Mouse (Mus musculus) neural tube, embryonic 14.5 days (tissue): Measurements from ENCODE around the gene Tmem185b. TPM values are rescaled to one million over a fixed set of nuclear protein-coding genes. Genes with fewer than 3 reads are reported as not detected.

Experiments
- ATAC-seq: fragments of 200-750 bp; cut with Nextera tagmentation; 2 replicates; pipeline ENCODE4 v1.8.0; 2017; ENCODE audit warnings: low read depth, mild to moderate bottlenecking, moderate TSS enrichment, moderate library complexity
- H3K27ac ChIP-seq: fragments of 300-500 bp; sonication (generic); 2 replicates; pipeline ENCODE4 v1.5.1; 2014; ENCODE audit warnings: low read depth, mild to moderate bottlenecking, control low read depth, low read length, moderate library complexity, mixed read lengths
- H3K27me3 ChIP-seq: fragments of 300-500 bp; sonication (generic); 2 replicates; pipeline ENCODE4 v1.6.1; 2014; ENCODE audit warnings: low read length; ENCODE audit not compliant: control insufficient read depth, insufficient read depth
- H3K36me3 ChIP-seq: fragments of 300-500 bp; sonication (generic); 2 replicates; pipeline ENCODE4 v1.6.1; 2014; ENCODE audit warnings: low read length, mixed read lengths; ENCODE audit not compliant: control insufficient read depth, insufficient read depth
- H3K4me1 ChIP-seq: fragments of 300-500 bp; sonication (generic); 2 replicates; pipeline ENCODE4 v1.6.1; 2014; ENCODE audit warnings: low read length; ENCODE audit not compliant: control insufficient read depth, insufficient read depth
- H3K4me2 ChIP-seq: fragments of 300-500 bp; sonication (generic); 2 replicates; pipeline ENCODE4 v1.6.1; 2014; ENCODE audit warnings: mild to moderate bottlenecking, low read depth, low read length, control low read depth
- H3K4me3 ChIP-seq: fragments of 300-500 bp; sonication (generic); 2 replicates; pipeline ENCODE4 v1.5.1; 2014; ENCODE audit warnings: low read depth, low read length, control low read depth, mixed read lengths
- H3K9ac ChIP-seq: fragments of 300-500 bp; sonication (generic); replicated peaks from 2 replicates; pipeline ENCODE4 v1.6.1; 2014; ENCODE audit warnings: low read depth, mild to moderate bottlenecking, control low read depth, low read length, mixed read lengths
- H3K9me3 ChIP-seq: fragments of 300-500 bp; sonication (generic); 2 replicates; pipeline ENCODE4 v1.6.1; 2016; ENCODE audit warnings: low read length; ENCODE audit not compliant: control insufficient read depth
- WGBS: fragments of 180-500 bp; shearing (Covaris S2); extraction: QIAGEN DNeasy Blood & Tissue Kit; methylation state at CpG from one replicate; pipeline ENCODE4 v1.1.7; 2014; 5-methylcytosine and 5-hydroxymethylcytosine counted together
- polyA plus RNA-seq: library from polyadenylated mRNA; unstranded; fragments of >200 nt; fragmentation: Nextera tagmentation; extraction: Ambion mirVana; gene quantifications from 2 replicates; pipeline ENCODE4 v1.2.1, GENCODE M21; 2014

Tmem185b gene
- polyA plus RNA-seq, 1 experiment from 2014 or later, result 15.2 TPM

DNA sequence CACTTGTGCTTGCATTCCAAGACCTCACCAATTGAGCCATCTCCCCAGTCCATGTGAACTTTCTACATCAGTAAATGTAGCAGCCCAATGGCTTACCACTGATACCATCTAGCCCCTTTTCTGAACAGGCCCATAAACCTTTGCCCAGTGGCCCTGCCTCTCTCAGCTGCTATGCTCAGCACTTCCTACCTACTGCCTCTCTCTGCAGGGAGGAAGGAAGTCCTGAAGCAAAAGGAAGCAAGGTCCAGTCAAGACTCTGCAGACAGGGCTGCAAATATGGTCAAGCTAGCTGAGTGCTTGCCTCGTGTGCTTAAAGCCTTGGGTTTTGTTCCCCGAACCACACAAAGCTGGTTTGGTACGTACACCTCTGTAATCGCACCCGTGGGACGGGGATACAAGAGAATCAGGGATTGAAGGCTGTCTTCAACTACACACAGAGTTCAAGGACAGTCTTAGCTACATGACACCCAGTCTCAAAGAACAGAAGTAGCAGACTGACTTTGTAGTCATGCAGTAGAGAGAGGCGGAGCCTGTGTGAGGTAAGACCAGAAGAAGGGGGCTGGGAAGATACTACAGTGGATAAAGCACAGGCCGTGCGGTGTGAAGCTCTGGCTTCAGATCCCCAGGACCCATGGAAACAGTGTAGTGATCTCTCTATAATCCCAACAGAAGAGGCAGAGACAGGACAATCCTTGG is 27.3 kb upstream of the Tmem185b start:
- no peak for ATAC-seq
- 86% methylated on average over 9 of the region's 9 CpGs for WGBS
- H3K27me3 ChIP-seq, result no peaks in the 10 kb centered on the region

DNA sequence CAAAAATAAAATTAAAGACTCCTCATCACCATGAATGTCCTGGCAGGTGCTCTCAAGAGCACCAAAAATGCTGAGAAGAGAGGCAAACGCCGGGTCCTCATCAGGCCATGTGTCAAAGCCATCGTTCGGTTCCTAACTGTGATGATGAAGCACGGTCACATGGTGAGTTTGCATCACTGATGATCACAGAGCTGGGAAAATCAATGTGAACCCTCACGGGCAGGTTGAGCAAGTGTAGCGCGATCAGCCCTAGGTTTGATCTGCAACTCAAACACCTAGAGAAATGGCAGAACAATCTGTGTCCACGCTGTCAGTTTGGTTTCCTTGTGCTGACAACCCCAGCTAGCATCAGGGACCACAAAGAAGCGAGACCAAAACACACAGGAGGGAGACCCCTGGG is 26.5 kb upstream of the Tmem185b start:
- H3K4me3 ChIP-seq, result no peak overlapping the region
- H3K4me2 ChIP-seq, result no peak overlapping the region
- 0 out of 2 replicates have a peak, but pooled peaks cover 5% of the 10 kb centered on the region for H3K4me1 ChIP-seq
- no peaks in the 10 kb centered on the region for H3K27me3 ChIP-seq
- no peaks in the 10 kb centered on the region for H3K9me3 ChIP-seq
- no peak overlapping the region for H3K27ac ChIP-seq
- ATAC-seq, result no peak
- no peaks in the 10 kb centered on the region for H3K36me3 ChIP-seq
- 92% methylated on average over 10 of the region's 10 CpGs for WGBS
- H3K9ac ChIP-seq, result no peak overlapping the region

More for the DNA sequence above, 27.3 kb upstream of the Tmem185b start:
- no peak overlapping the region for H3K9ac ChIP-seq
- no peak overlapping the region for H3K4me2 ChIP-seq
- H3K9me3 ChIP-seq, result no peaks in the 10 kb centered on the region
- no peaks in the 10 kb centered on the region for H3K36me3 ChIP-seq
- H3K27ac ChIP-seq, result no peak overlapping the region
- no peak overlapping the region for H3K4me3 ChIP-seq
- H3K4me1 ChIP-seq, result 0 out of 2 replicates have a peak, but pooled peaks cover 5% of the 10 kb centered on the region

DNA sequence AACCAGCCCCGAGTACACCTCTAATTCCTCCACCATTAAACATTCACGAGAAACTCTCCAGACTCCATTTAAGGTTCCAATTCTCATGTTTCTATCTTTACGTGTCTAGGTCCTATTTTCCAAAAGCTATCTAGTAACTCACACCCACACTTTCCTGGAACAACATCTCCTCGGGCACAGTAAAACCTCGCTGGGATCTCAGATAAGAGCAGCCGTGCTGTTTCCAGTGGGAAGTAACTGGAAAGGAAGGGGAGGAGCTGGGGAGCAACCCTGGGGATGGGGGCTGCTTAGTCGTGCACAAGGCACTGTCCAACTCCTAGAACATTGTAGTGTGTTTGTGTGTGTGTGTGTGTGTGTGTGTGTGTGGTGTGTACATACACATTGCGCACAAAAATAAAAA is 24.1 kb upstream of the Tmem185b start:
- WGBS, result 86% methylated on average over 8 of the region's 8 CpGs
- Histone ChIP-seq H3K4me3 (no peak overlapping the region), H3K4me2 (no peak overlapping the region), H3K9me3 (no peaks in the 10 kb centered on the region), H3K27ac (no peak overlapping the region), H3K36me3 (no peaks in the 10 kb centered on the region), H3K4me1 (peaks cover 12% of the 10 kb centered on the region; the same call in 1 of the 2 replicates), H3K9ac (no peak overlapping the region), H3K27me3 (no peaks in the 10 kb centered on the region)
- ATAC-seq, result no peak

DNA sequence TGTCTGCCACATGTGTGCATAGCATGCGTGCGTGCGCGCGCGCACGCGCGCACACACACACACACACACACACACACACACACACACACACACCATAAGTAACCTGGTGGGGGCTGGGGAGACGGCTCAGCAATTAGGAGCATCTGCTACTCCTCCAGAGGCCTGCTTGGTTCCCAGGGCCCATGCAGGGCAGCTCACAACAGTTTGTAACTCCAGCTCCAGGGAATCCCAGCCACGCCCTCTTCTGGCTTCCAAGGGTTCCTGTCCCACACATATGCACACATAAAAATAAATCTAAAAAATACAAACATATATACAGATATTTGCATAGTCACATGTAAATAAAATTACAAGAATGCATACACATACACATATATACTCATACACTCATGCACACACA is 23.2 kb upstream of the Tmem185b start:
- Histone ChIP-seq H3K36me3 (no peaks in the 10 kb centered on the region), H3K4me1 (peaks cover 12% of the 10 kb centered on the region; the same call in 1 of the 2 replicates), H3K4me2 (peak overlapping the region; percentile 73; the same call in 1 of the 2 replicates), H3K27ac (no peak overlapping the region), H3K9ac (no peak overlapping the region), H3K4me3 (no peak overlapping the region; the same call in 1 of the 2 replicates), H3K9me3 (no peaks in the 10 kb centered on the region), H3K27me3 (no peaks in the 10 kb centered on the region)
- WGBS, result 92% methylated on average over 11 of the region's 11 CpGs
- no peak for ATAC-seq

DNA sequence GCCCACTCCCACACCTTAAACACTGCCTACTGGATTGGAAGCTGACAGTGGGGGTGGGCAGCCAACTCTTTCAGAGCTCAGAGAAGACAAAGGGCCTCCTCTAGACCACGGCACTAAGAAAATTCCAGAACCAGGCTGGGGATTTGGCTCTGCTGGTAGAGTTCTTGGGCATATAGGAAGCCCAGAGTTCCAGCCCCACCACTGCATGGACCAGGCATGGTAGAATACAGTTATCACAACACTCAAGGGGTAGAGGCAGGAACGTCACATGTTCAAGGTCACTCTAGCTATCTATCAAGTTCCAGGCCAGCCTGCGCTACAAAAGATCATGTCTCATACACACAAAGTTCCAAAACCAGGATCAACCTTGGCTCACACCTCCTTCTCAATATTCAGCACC is 22.8 kb upstream of the Tmem185b start:
- 79% methylated on average over 3 of the region's 3 CpGs for WGBS
- no peak for ATAC-seq

DNA sequence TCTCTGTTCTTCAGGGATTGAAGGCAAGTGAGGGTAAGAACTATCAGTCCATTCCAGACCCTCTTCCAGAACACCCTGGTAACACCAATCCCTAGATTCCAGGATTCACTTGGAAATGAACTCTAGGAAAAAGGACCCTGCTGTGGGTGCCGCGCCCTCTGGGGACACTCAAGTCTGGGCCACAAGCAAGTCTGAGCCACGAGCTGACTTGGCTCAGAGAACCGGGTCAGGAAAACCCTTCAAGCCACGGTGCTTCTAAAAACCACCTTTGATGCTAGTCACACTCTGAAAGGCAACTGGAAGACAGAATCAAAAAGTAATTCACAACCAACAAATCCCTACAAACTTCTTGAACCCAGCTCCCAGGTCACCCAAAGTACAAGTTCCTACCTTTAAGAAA is 22.2 kb upstream of the Tmem185b start:
- Histone ChIP-seq H3K27ac (no peak overlapping the region), H3K9ac (peak overlapping the region; percentile 71; the same call in 1 of the 2 replicates), H3K27me3 (no peaks in the 10 kb centered on the region), H3K4me2 (peak overlapping the region; percentile 73), H3K36me3 (no peaks in the 10 kb centered on the region), H3K9me3 (no peaks in the 10 kb centered on the region), H3K4me3 (peak overlapping the region; percentile 75), H3K4me1 (peaks cover 12% of the 10 kb centered on the region; the same call in 1 of the 2 replicates)
- 24% methylated on average over 5 of the region's 5 CpGs for WGBS
- no peak for ATAC-seq

More for the DNA sequence above, 22.8 kb upstream of the Tmem185b start:
- no peaks in the 10 kb centered on the region for H3K36me3 ChIP-seq
- no peak overlapping the region for H3K9ac ChIP-seq
- H3K4me3 ChIP-seq, result peak overlapping the region; percentile 10; the same call in 1 of the 2 replicates
- no peaks in the 10 kb centered on the region for H3K27me3 ChIP-seq
- no peak overlapping the region for H3K27ac ChIP-seq
- H3K4me1 ChIP-seq, result peaks cover 12% of the 10 kb centered on the region; the same call in 1 of the 2 replicates
- H3K9me3 ChIP-seq, result no peaks in the 10 kb centered on the region
- H3K4me2 ChIP-seq, result peak overlapping the region; percentile 73; the same call in 1 of the 2 replicates

DNA sequence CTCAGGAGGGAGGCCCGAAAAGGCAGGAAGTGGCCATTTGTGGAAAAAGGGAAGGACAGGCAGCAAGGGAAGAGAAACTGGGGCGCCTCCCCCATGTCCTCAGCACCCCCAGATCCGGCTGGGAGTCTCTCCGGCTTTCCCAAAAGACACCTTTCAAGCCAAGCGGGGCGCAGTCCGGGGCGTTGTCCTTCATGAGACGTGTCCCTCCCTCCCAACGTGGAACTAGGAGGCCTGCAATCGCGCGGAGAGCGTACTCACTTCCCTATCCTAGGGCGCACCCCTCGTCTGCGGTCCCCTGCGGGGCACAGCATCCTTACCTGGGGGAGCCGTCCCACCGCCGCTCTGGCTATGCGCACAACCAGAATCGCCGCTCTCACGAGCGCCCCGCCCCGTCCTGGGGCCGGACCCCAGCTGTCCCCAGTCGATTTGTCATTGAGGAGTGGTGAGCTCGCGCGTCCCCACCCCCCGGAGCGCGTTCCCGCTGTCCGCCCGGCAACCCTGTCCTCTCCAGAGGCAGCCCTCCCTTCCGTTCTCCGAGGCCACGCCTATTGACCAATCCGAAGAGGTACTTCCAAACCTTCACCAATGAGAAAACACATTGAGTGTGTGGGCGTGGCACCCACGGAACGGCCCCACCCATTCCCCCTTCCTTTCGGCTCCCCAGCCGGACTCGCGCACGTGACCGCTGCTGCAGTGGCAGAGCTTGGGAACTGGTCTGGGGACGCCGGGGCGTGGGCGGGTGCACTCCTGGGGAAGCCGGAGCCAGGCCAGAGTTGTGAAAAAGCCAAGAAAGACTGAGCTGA is 21.5 kb upstream of the Tmem185b start, which contains the start of gene Ralb:
Gene Ralb, minus strand, starts transcription at position 535 of the 803 bp plus-strand sequence.
- Histone ChIP-seq H3K27me3 (no peaks in the 10 kb centered on the region), H3K27ac (peak within 1 kb of the TSS; percentile 62), H3K9ac (peak within 1 kb of the TSS; percentile 71), H3K36me3 (no peaks in the 10 kb centered on the region), H3K4me2 (peak within 1 kb of the TSS; percentile 73), H3K4me3 (peak within 1 kb of the TSS; percentile 75), H3K9me3 (no peaks in the 10 kb centered on the region), H3K4me1 (peaks cover 12% of the 10 kb centered on the region; the same call in 1 of the 2 replicates)
- ATAC-seq, result peak; percentile 98
- WGBS, result under 1% methylated on average over 57 of the region's 57 CpGs

DNA sequence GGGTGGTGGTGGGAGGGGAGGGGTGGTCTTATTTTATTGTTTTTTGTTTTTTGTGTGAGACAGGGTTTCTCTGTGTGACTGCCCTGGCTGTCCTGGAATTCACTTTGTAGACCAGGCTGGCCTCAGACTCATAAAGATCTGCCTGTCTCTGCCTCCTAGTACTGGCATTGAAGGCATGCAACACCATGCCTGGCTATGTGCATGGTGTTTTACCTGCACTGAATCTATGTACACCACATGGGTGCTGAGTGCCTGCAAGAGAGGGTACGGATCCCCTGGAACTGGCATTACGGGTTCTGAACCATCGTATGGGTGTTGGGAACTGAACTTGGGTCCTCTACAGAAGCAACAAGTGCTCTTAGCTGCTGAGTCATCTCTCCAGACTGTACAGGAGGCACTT is 20.0 kb upstream of the Tmem185b start:
- no peaks in the 10 kb centered on the region for H3K27me3 ChIP-seq
- H3K9ac ChIP-seq, result no peak overlapping the region
- H3K9me3 ChIP-seq, result no peaks in the 10 kb centered on the region
- 98% methylated on average over 3 of the region's 3 CpGs for WGBS
- peaks cover 12% of the 10 kb centered on the region; the same call in 1 of the 2 replicates for H3K4me1 ChIP-seq
- no peak for ATAC-seq
- H3K27ac ChIP-seq, result no peak overlapping the region
- H3K4me2 ChIP-seq, result no peak overlapping the region
- H3K36me3 ChIP-seq, result no peaks in the 10 kb centered on the region
- no peak overlapping the region for H3K4me3 ChIP-seq

DNA sequence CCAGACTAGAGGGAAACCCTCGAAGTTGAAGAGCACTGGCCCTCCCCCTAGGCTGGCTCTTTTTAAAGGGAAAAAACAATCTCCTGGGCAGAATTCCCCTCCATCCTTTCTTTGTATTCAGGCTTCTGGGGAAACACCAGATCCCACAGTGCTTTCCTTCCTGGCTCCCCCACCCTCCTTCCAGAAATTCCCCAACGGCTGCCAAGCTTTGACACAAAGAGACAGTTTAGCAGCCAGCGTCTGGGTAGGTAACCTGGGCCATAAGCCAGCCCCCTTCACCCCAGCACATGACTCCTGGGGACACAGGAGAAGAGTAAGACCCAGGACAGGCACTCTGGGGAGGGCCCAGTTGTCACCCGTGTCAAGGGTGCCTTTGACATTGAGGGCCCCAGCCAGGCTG is 17.4 kb upstream of the Tmem185b start:
- no peaks in the 10 kb centered on the region for H3K9me3 ChIP-seq
- no peak overlapping the region for H3K9ac ChIP-seq
- H3K36me3 ChIP-seq, result no peaks in the 10 kb centered on the region
- H3K4me3 ChIP-seq, result no peak overlapping the region
- H3K27me3 ChIP-seq, result no peaks in the 10 kb centered on the region
- no peak for ATAC-seq
- no peak overlapping the region for H3K4me2 ChIP-seq
- 47% methylated on average over 4 of the region's 4 CpGs for WGBS
- H3K27ac ChIP-seq, result no peak overlapping the region
- H3K4me1 ChIP-seq, result peaks cover 7% of the 10 kb centered on the region; the same call in 1 of the 2 replicates
